Mouse (Mus musculus) brain, adult 2 months (tissue): Measurements from ENCODE around the gene Emc9.

Source experiments
- DNase-seq: peaks from one replicate; pipeline ENCODE4 v3.0.0; 2011; ENCODE audit warnings: low read depth, low spot score

Emc9 gene

GRCm38 (mm10) chr14:55584702-55585565 lies at the start of gene Emc9:
Gene Emc9, minus strand, starts transcription at chr14:55585302.
- DNase-seq = peak; percentile 93

- peak; percentile 20 for DNase-seq
Observed at GRCm38 (mm10) chr14:55629312-55629711, 44.2 kb upstream of the Emc9 start.

- no peak for DNase-seq
Observed at GRCm38 (mm10) chr14:55628077-55628827, 43.1 kb upstream of the Emc9 start.

- DNase-seq = peak; percentile 74
Observed at GRCm38 (mm10) chr14:55618486-55619195, 33.5 kb upstream of the Emc9 start.

- DNase-seq = peak; percentile 98
Observed at GRCm38 (mm10) chr14:55617822-55618221, 32.7 kb upstream of the Emc9 start, which contains the start of gene Rec8. Gene Rec8, plus strand, starts transcription at chr14:55618037.

GRCm38 (mm10) chr14:55616844-55617243 lies 31.7 kb upstream of the Emc9 start:
- no peak for DNase-seq

- DNase-seq = no peak
Observed at GRCm38 (mm10) chr14:55615876-55616275, 30.8 kb upstream of the Emc9 start.

- no peak for DNase-seq
Observed at GRCm38 (mm10) chr14:55614565-55615178, 29.6 kb upstream of the Emc9 start.

GRCm38 (mm10) chr14:55613346-55613745 lies 28.2 kb upstream of the Emc9 start:
- DNase-seq = peak; percentile 20

GRCm38 (mm10) chr14:55608339-55608738 lies 23.2 kb upstream of the Emc9 start:
- DNase-seq = no peak

- no peak for DNase-seq
Observed at GRCm38 (mm10) chr14:55605743-55606459, 20.8 kb upstream of the Emc9 start.

- DNase-seq = no peak
Observed at GRCm38 (mm10) chr14:55604823-55605222, 19.7 kb upstream of the Emc9 start.

GRCm38 (mm10) chr14:55603633-55604576 lies 18.8 kb upstream of the Emc9 start:
- peak; percentile 95 for DNase-seq

GRCm38 (mm10) chr14:55603271-55603632 lies 18.1 kb upstream of the Emc9 start, which contains the start of gene Irf9:
Gene Irf9, plus strand, starts transcription at chr14:55603571.
- no peak for DNase-seq

- no peak for DNase-seq
Observed at GRCm38 (mm10) chr14:55598521-55599390, 13.7 kb upstream of the Emc9 start.

GRCm38 (mm10) chr14:55596036-55596690 lies 11.1 kb upstream of the Emc9 start:
- DNase-seq = peak; percentile 40

GRCm38 (mm10) chr14:55592226-55592625 lies 7.1 kb upstream of the Emc9 start:
- DNase-seq = no peak

- peak; percentile 98 for DNase-seq
Observed at GRCm38 (mm10) chr14:55591331-55591891, 6.3 kb upstream of the Emc9 start, which contains the start of gene Rnf31. Gene Rnf31, plus strand, starts transcription at chr14:55591708.
